Mouse (Mus musculus): Measurements from ENCODE around the gene Tulp3.

DNA sequence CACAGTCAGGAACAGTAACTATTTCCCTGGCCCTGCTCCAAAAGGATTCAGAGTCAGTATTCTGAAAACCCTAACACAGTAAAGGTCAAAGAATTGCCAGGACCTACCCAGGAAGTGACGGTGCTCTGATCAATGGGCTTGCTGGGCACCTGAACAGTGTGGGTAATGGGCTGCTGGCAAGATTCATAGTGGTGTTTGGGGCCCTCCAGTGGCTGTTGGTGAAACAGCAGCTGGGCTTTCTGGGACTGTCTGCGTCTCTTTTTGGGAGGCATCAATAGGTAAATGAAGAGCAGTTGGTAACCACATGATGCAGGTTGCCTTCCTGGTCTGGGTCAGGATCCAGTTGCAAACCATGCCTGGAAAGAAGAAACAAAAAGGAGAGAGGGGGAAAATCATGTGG is 3.3 kb upstream of the Tulp3 start:
- TF ChIP-seq GATA1 (IDR thresholded peaks at IDR 0.05; ENCODE audit: low read length) (no peak), TAL1 (IDR thresholded peaks at IDR 0.05; ENCODE audit: low read length) (no peak)
